ENCODE assay signal across 9 mouse cellular contexts in genomic region chr2:29582415-29582814, GRCm38 (mm10). TPM values are rescaled to one million over a fixed set of nuclear protein-coding genes. Genes with fewer than 3 reads are reported as not detected.
DNase-seq lines count a peak whose midpoint lies in the region; ATAC-seq and TF ChIP-seq lines count a peak whose summit lies in the region.
"Had no signal": no experiment of that assay in that cellular context is flagged by ENCODE, and none has a peak within 500 bp of the region (broad histone marks: within the 10 kb centered on the region; RNA-seq: fewer than 3 reads in every experiment).

No protein-coding gene starts in this region.

- TF ChIP-seq POLR2A in CH12.LX (IDR thresholded peaks at IDR 0.05; ENCODE audit: low read depth, low read length), result no peak

- no peak for TF ChIP-seq EP300 in CH12.LX (IDR thresholded peaks at IDR 0.05; ENCODE audit: low read length)
- TF ChIP-seq EP300 in liver, postnatal 0 days (IDR thresholded peaks at IDR 0.05; ENCODE audit: low read depth), result no peak

- H3K36me3 ChIP-seq in CH12.LX (replicated peaks in 1 of 2; ENCODE audit: control insufficient read depth in 1 of 2, insufficient read depth in 1 of 2, low read length in 1 of 2), result no peaks in the 10 kb centered on the region
- no peaks in the 10 kb centered on the region for H3K36me3 ChIP-seq in liver, postnatal 0 days (replicated peaks; ENCODE audit: insufficient read depth, low read length)
- H3K36me3 ChIP-seq: limb, embryonic 15.5 days had no signal

- TF ChIP-seq RAD21 in CH12.LX (IDR thresholded peaks at IDR 0.05; ENCODE audit: low read depth, low read length), result peak; percentile 84

- 2% methylated on average over 7 of the region's 7 CpGs for WGBS in liver, postnatal 0 days (ENCODE audit: insufficient replicate concordance)

- no peak overlapping the region for H3K9ac ChIP-seq in CH12.LX (ENCODE audit: insufficient read depth, low read depth)
- H3K9ac ChIP-seq in liver, postnatal 0 days (replicated peaks), result no peak overlapping the region
- H3K9ac ChIP-seq: limb, embryonic 15.5 days had no signal

- no peaks in the 10 kb centered on the region for H3K79me2 ChIP-seq in CH12.LX (replicated peaks; ENCODE audit: control insufficient read depth, extremely low read depth, insufficient read depth, poor library complexity, severe bottlenecking)

- H3K4me1 ChIP-seq in CH12.LX (ENCODE audit: control insufficient read depth in 1 of 2, insufficient read depth in 2 of 2), result peaks cover 0 to 3% of the 10 kb centered on the region in 2 experiments; a peak in 3 of 4 replicates
- no peaks in the 10 kb centered on the region for H3K4me1 ChIP-seq in liver, postnatal 0 days (ENCODE audit: insufficient read depth)
- H3K4me1 ChIP-seq: limb, embryonic 15.5 days had no signal

- no peak overlapping the region for H3K27ac ChIP-seq in CH12.LX (ENCODE audit: insufficient read depth, low read depth)
- H3K27ac ChIP-seq in liver, postnatal 0 days (ENCODE audit: low read depth), result no peak overlapping the region
- H3K27ac ChIP-seq: limb, embryonic 15.5 days had no signal

- peak; percentile 85 to 99 for TF ChIP-seq CTCF in CH12.LX (conservative IDR thresholded peaks at IDR 0.05 in 1 of 2, IDR thresholded peaks at IDR 0.05 in 1 of 2; ENCODE audit: low read depth in 2 of 2, low read length in 2 of 2)
- peak; percentile 97 for TF ChIP-seq CTCF in liver, postnatal 0 days (IDR thresholded peaks at IDR 0.05; ENCODE audit: low read depth)

- H3K9me3 ChIP-seq in CH12.LX (replicated peaks; ENCODE audit: low read length), result no peaks in the 10 kb centered on the region
- H3K9me3 ChIP-seq in liver, postnatal 0 days (ENCODE audit: low read length), result no peaks in the 10 kb centered on the region
- H3K9me3 ChIP-seq: limb, embryonic 15.5 days had no signal

- in situ Hi-C loops in CH12.LX (cut with MboI; ENCODE audit: low pct_ligation_motif_present, low pct_unique_long_range_greater_than_20kb, low sequenced_read_pairs), result no loop called here

- peak; percentile 77 for DNase-seq in CH12.LX (ENCODE audit: extremely low read depth)
- DNase-seq in adrenal gland, adult 18-20 months (ENCODE audit: low spot score in 2 of 2), result peak; percentile 67 to 71
- peak; percentile 90 for DNase-seq in embryo, embryonic 10 days (ENCODE audit: low spot score)
- peak; percentile 64 to 75 for DNase-seq in gastrocnemius, postnatal 4 days (ENCODE audit: low spot score in 2 of 2)
- peak; percentile 69 to 76 for DNase-seq in kidney, postnatal 25 days
- peak; percentile 75 for DNase-seq in liver, postnatal 0 days
- peak; percentile 67 for DNase-seq in ovary, postnatal 36 days (ENCODE audit: low spot score)
- DNase-seq in thymus, postnatal 14 days, result peak; percentile 86

- no peak overlapping the region for H3K4me2 ChIP-seq in CH12.LX (ENCODE audit: insufficient read depth, low read depth, poor library complexity, severe bottlenecking)
- H3K4me2 ChIP-seq in liver, postnatal 0 days (ENCODE audit: low read depth, low read length), result no peak overlapping the region
- H3K4me2 ChIP-seq: limb, embryonic 15.5 days had no signal

- ATAC-seq in liver, postnatal 0 days, result peak; percentile 64

- H3K27me3 ChIP-seq in CH12.LX (replicated peaks), result peaks cover 64% of the 10 kb centered on the region
- peaks cover 5% of the 10 kb centered on the region; the same call in 1 of the 2 replicates for H3K27me3 ChIP-seq in liver, postnatal 0 days (ENCODE audit: insufficient read depth, low read length)
- H3K27me3 ChIP-seq: limb, embryonic 15.5 days had no signal

- dilution Hi-C loops in CH12.LX (cut with MboI; ENCODE audit: extremely low pct_ligation_motif_present, extremely low pct_unique_long_range_greater_than_20kb, low sequenced_read_pairs), result no loop called here

- H3K4me3 ChIP-seq in CH12.LX (replicated peaks in 1 of 3; ENCODE audit: low read depth in 2 of 3, low read length in 2 of 3, poor library complexity in 1 of 3), result no peak overlapping the region
- no peak overlapping the region for H3K4me3 ChIP-seq in liver, postnatal 0 days (ENCODE audit: low read depth, low read length)
- H3K4me3 ChIP-seq: limb, embryonic 15.5 days had no signal

TF ChIP-seq in CH12.LX, 34 proteins besides CTCF, POLR2A, EP300 and RAD21:
- no peak for TF ChIP-seq NRF1 (IDR thresholded peaks at IDR 0.05; ENCODE audit: low read depth, low read length)
- TF ChIP-seq TCF12 (IDR thresholded peaks at IDR 0.05; ENCODE audit: low read depth, low read length), result 0 out of 2 replicates have a peak, but pooled peaks have one; percentile 15
- TF ChIP-seq NELFE (IDR thresholded peaks at IDR 0.05; ENCODE audit: low read depth, low read length), result peak; percentile 40; the same call in 1 of the 2 replicates
- TF ChIP-seq SMC3 (IDR thresholded peaks at IDR 0.05; ENCODE audit: low read depth, low read length), result peak; percentile 84

RNA-seq across cellular contexts. Expression of gene Rapgef1, which starts 37.1 kb away (rescaled TPM):
- total RNA-seq in CH12.LX (2012; rRNA removed) (149 and 185 TPM in 2 replicates), CH12.LX (2014; rRNA removed) (84.0 and 86.5 TPM in 2 replicates)
- polyA plus RNA-seq in CH12.LX (2012; ENCODE audit: insufficient read length, low read depth), result 143 and 170 TPM in 2 replicates
- total RNA-seq in adrenal gland, adult 18-20 months (2021), result 10 to 100 TPM; 46.8 to 51.6 TPM
- total RNA-seq in gastrocnemius, postnatal 4 days (2021), result 100 to 1,000 TPM; 110 to 121 TPM
- polyA plus RNA-seq in liver, postnatal 0 days (2015; fragmentation: Nextera tagmentation; extraction: Ambion mirVana), result 4.8 and 5.1 TPM in 2 replicates
